Mouse (Mus musculus) liver, postnatal 0 days (tissue): ENCODE data around the gene Myh7b. TPM values are rescaled to one million over a fixed set of nuclear protein-coding genes. Genes with fewer than 3 reads are reported as not detected.

Source experiments
- ATAC-seq: fragments of 200-750 bp; cut with Nextera tagmentation; 2 replicates; pipeline ENCODE4 v1.8.0; 2017; ENCODE audit warnings: mild to moderate bottlenecking, moderate library complexity
- DNase-seq: peaks from one replicate; pipeline ENCODE4 v3.0.0-alpha.2; 2016
- H3K27ac ChIP-seq: fragments of 300-500 bp; sonication (generic); 2 replicates; pipeline ENCODE4 v1.5.1; 2014; ENCODE audit warnings: antibody characterized with exemption, moderate library complexity, mild to moderate bottlenecking, low read depth
- H3K27me3 ChIP-seq: fragments of 300-500 bp; sonication (generic); 2 replicates; pipeline ENCODE4 v1.6.1; 2014; ENCODE audit warnings: low read length, control low read depth, mixed read lengths; ENCODE audit not compliant: insufficient read depth
- H3K36me3 ChIP-seq: fragments of 300-500 bp; sonication (generic); replicated peaks from 2 replicates; pipeline ENCODE4 v1.6.1; 2014; ENCODE audit warnings: mild to moderate bottlenecking, control low read depth, low read length, moderate library complexity, mixed read lengths; ENCODE audit not compliant: insufficient read depth
- H3K4me1 ChIP-seq: fragments of 300-500 bp; sonication (generic); 2 replicates; pipeline ENCODE4 v1.6.1; 2014; ENCODE audit warnings: antibody characterized with exemption, mild to moderate bottlenecking, control low read depth; ENCODE audit not compliant: insufficient read depth
- H3K4me2 ChIP-seq: fragments of 300-500 bp; sonication (generic); 2 replicates; pipeline ENCODE4 v1.6.1; 2014; ENCODE audit warnings: low read depth, mild to moderate bottlenecking, low read length, moderate library complexity, mixed read lengths
- H3K4me3 ChIP-seq: fragments of 300-500 bp; sonication (generic); 2 replicates; pipeline ENCODE4 v1.5.1; 2014; ENCODE audit warnings: low read depth, low read length
- H3K9ac ChIP-seq: fragments of 300-500 bp; sonication (generic); replicated peaks from 2 replicates; pipeline ENCODE4 v1.6.1; 2014; ENCODE audit warnings: mild to moderate bottlenecking, moderate library complexity
- H3K9me3 ChIP-seq: fragments of 300-500 bp; sonication (generic); 2 replicates; pipeline ENCODE4 v1.6.1; 2016; ENCODE audit warnings: mild to moderate bottlenecking, control low read depth, low read length, mixed read lengths
- CTCF ChIP-seq: sonication (generic); IDR thresholded peaks from 2 replicates; pipeline ENCODE4 v1.5.1; 2016; ENCODE audit warnings: antibody characterized with exemption, low read depth
- EP300 ChIP-seq: IDR thresholded peaks from 2 replicates; pipeline ENCODE4 v1.6.1; 2016; ENCODE audit warnings: antibody characterized with exemption, low read depth, mild to moderate bottlenecking
- WGBS: fragments of 180-500 bp; shearing (Covaris S2); extraction: QIAGEN DNeasy Blood & Tissue Kit; methylation state at CpG from one replicate; pipeline ENCODE4 v1.1.7; 2014; ENCODE audit not compliant: insufficient replicate concordance; 5-methylcytosine and 5-hydroxymethylcytosine counted together
- polyA plus RNA-seq: library from polyadenylated mRNA; unstranded; fragments of >200 nt; fragmentation: Nextera tagmentation; extraction: Ambion mirVana; gene quantifications from 2 replicates; pipeline ENCODE4 v1.2.1, GENCODE M21; 2015

Gene Myh7b
- polyA plus RNA-seq, 1 experiment from 2014 or later = 0.38 TPM

- no peak for TF ChIP-seq CTCF
- Histone ChIP-seq H3K4me2 (no peak overlapping the region), H3K27me3 (no peaks in the 10 kb centered on the region), H3K9me3 (no peaks in the 10 kb centered on the region), H3K4me1 (no peaks in the 10 kb centered on the region), H3K4me3 (no peak overlapping the region), H3K27ac (no peak overlapping the region), H3K9ac (no peak overlapping the region), H3K36me3 (peaks cover 52% of the 10 kb centered on the region)
- ATAC-seq (no peak), DNase-seq (no peak)
- 76% methylated on average over 6 of the region's 6 CpGs for WGBS
Observed at GRCm38 (mm10) chr2:155663910-155664460, 53.0 kb downstream of the Myh7b start.

- TF ChIP-seq CTCF (no peak), EP300 (no peak)
- no peak overlapping the region for H3K4me2 ChIP-seq
- H3K9me3 ChIP-seq = no peaks in the 10 kb centered on the region
- H3K4me1 ChIP-seq = no peaks in the 10 kb centered on the region
- no peak for DNase-seq
- peaks cover 50% of the 10 kb centered on the region for H3K36me3 ChIP-seq
- WGBS = 88% methylated on average over 8 of the region's 8 CpGs
- H3K27ac ChIP-seq = no peak overlapping the region
- ATAC-seq = no peak
- H3K4me3 ChIP-seq = no peak overlapping the region
- H3K9ac ChIP-seq = no peak overlapping the region
- no peaks in the 10 kb centered on the region for H3K27me3 ChIP-seq
Observed at GRCm38 (mm10) chr2:155667881-155668280, 56.9 kb downstream of the Myh7b start.

- no peak overlapping the region for H3K27ac ChIP-seq
- H3K36me3 ChIP-seq = peaks cover 44% of the 10 kb centered on the region
- peak; percentile 40 for DNase-seq
Observed at GRCm38 (mm10) chr2:155668461-155668860, 57.4 kb downstream of the Myh7b start.

GRCm38 (mm10) chr2:155671236-155671635 is 60.2 kb downstream of the Myh7b start:
- Histone ChIP-seq H3K4me3 (no peak overlapping the region), H3K4me1 (no peaks in the 10 kb centered on the region), H3K36me3 (peaks cover 32% of the 10 kb centered on the region), H3K9ac (no peak overlapping the region), H3K9me3 (no peaks in the 10 kb centered on the region), H3K4me2 (no peak overlapping the region), H3K27ac (no peak overlapping the region), H3K27me3 (no peaks in the 10 kb centered on the region)
- DNase-seq = no peak
- no peak for ATAC-seq
- 80% methylated on average over 4 of the region's 4 CpGs for WGBS
- TF ChIP-seq CTCF (no peak), EP300 (no peak)

More at GRCm38 (mm10) chr2:155668461-155668860, 57.4 kb downstream of the Myh7b start:
- TF ChIP-seq CTCF (peak; percentile 62), EP300 (no peak)
- 85% methylated on average over 4 of the region's 4 CpGs for WGBS
- Histone ChIP-seq H3K4me3 (no peak overlapping the region), H3K4me1 (no peaks in the 10 kb centered on the region), H3K9ac (no peak overlapping the region), H3K27me3 (no peaks in the 10 kb centered on the region), H3K4me2 (no peak overlapping the region), H3K9me3 (no peaks in the 10 kb centered on the region)
- ATAC-seq = no peak

GRCm38 (mm10) chr2:155673546-155673945 is 62.5 kb downstream of the Myh7b start:
- H3K9ac ChIP-seq = no peak overlapping the region
- no peaks in the 10 kb centered on the region for H3K9me3 ChIP-seq
- peaks cover 24% of the 10 kb centered on the region for H3K36me3 ChIP-seq
- no peak overlapping the region for H3K4me3 ChIP-seq
- H3K4me1 ChIP-seq = no peaks in the 10 kb centered on the region
- no peaks in the 10 kb centered on the region for H3K27me3 ChIP-seq
- DNase-seq (peak; percentile 78), ATAC-seq (no peak)
- TF ChIP-seq EP300 = no peak
- TF ChIP-seq CTCF = peak; percentile 74
- no peak overlapping the region for H3K4me2 ChIP-seq
- WGBS = 27% methylated on average over 2 of the region's 2 CpGs
- H3K27ac ChIP-seq = no peak overlapping the region

GRCm38 (mm10) chr2:155675118-155675517 is 64.1 kb downstream of the Myh7b start:
- ATAC-seq (no peak), DNase-seq (no peak)
- Histone ChIP-seq H3K27me3 (no peaks in the 10 kb centered on the region), H3K4me3 (no peak overlapping the region), H3K4me2 (no peak overlapping the region), H3K9ac (no peak overlapping the region), H3K27ac (no peak overlapping the region), H3K4me1 (no peaks in the 10 kb centered on the region), H3K36me3 (peaks cover 24% of the 10 kb centered on the region), H3K9me3 (no peaks in the 10 kb centered on the region)
- TF ChIP-seq EP300 (no peak), CTCF (no peak)
- 56% methylated on average over 4 of the region's 4 CpGs for WGBS
